Mouse (Mus musculus): ENCODE measurements around the gene Hmgn3.

DNA sequence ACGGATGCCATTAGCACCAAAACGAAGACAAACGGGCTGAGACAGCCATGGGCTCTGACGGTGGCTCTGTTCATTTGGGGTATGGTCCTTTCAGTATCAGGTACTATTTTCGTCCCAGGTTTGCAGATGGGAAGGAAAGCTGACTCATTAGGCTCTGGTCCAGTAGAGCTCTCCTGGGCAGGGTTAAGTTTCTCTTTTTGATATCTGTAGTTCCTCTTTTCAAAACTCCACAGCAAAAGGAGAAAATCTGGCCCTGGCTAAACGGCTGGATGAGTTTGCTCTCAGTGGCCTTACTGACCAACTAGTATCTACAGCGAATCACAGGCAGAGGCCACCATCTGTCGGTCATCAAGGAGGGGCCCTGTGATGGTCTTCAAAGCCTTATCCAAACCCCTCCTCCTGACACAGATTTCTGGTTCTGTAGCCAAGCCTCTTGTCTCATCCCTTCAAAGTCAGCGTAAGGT lies 34.1 kb downstream of the Hmgn3 start:
- TF ChIP-seq POLR2A (IDR thresholded peaks at IDR 0.05; ENCODE audit: borderline replicate concordance, low read depth, low read length) (no peak), CTCF (IDR thresholded peaks at IDR 0.05; ENCODE audit: low read depth, low read length) (no peak)
